Mouse (Mus musculus) frontal cortex, adult 2 months (tissue): ENCODE results near the gene Elavl3. TPM values are rescaled to one million over a fixed set of nuclear protein-coding genes. Genes with fewer than 3 reads are reported as not detected.
"Not testable (repeated sequence)": the region's sequence is repeated elsewhere in the genome, so short reads cannot be mapped to it uniquely, and the experiment has no call there.

Experiments
- DNase-seq, 2 experiments: peaks; one replicate each; pipeline ENCODE4 v3.0.0; 2022; ENCODE audit warnings: low spot score in 1 of 2; ENCODE audit errors: extremely low spot score in 1 of 2
- polyA plus RNA-seq: library from polyadenylated mRNA; depleted of rRNA; stranded (reverse); fragments of >200 nt; gene quantifications from 2 replicates; pipeline ENCODE4 v1.2.3, GENCODE M21; 2012; rRNA removed

Gene Elavl3
- 143 and 155 TPM in 2 replicates for polyA plus RNA-seq

DNA sequence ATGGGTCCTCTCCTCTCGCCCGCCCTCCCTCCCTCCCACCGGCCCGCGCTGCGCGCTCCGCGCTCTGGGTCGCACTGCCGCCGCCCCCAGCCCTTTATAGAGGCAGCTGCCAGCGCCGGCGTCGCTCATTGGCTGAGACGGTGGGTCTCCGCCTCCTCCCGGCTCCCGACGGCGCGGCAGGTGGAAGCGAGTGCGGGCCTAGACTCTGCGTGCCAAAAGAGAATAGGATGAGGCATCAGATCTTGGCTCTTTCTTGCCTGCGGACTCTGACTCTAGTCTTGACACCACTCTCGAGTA is at the start of gene Elavl3:
Elavl3 (minus strand) TSS at position 66 of the 297 bp plus-strand sequence.
- DNase-seq: peak in 1 of 2 experiments; percentile 88

DNA sequence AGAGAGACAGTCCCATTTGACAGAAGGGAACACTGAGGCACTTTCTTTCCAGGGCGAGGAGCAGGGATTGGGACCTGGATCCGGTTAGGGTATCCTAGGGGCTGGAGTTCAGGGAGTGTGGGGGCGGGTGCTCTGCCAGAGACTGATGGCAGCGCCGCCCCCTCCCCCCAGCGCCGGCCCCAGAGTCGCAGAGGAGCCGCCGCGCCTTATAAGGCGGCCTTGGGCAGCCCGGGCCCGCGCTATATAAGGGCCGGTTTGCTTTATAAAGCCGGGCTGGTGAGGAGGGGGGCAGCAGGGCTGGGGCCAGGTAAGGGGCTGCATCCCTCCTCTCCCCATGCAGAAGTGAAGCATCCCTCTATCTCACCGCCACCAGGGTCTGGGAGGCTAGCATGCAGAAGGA is 48.1 kb upstream of the Elavl3 start:
- no peak for DNase-seq

DNA sequence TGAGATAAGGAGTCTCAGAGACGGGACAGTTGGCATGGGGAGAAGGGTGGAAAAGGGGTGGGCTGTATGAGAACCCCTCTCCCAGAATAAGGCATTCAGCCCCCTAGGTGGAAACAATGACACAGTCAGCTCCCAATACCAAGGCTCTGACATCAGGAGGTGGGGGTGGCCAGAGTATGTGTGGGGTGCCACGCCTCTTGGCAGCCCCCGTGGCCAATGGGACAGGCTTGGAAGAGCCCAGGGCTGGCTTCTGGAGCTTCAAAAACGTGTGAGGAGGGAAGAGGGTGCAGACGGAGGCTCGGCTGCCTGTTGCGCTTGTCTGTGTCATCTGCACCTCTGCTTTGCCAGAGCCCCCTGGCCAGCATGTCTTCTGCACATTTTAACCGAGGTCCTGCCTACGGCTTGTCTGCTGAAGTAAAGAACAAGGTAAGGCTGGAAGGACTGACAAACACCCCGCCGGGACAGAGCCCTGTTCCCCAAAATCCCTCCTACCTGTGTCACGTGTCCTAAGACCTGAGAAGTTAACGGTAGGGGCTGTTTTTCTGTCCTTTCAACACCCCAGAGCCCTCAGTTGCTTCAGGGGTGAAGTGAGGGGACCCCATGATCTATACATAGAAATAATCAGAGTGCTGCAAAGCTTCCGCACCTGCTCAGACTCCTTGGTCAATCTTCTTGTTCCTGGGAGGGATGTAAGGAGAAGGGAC is 47.3 kb upstream of the Elavl3 start, which contains the start of gene Cnn1:
Cnn1 (plus strand) TSS at position 224 of the 704 bp plus-strand sequence.
- DNase-seq: no peak

DNA sequence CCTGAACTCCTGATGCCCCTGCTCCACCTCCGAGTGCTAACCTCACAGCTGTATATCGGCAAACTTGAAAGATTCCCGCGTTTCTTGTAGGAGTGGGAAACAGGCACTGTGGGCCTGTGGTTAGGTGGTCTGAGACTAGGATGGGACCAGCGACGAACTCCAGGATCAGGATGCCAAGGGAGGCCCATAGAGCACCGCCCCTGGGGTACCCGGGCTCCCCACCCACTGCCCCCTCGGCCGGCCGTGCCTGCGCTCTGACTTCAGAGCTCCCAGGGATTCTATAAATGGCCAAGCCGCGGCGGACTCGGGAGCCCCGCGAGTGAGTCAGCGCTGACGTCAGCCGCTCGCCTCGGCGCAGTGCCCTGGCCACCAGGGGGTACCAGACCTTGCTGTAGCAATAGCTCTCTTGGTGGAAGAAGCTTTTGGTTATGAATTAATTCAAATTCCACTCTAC is 44.1 kb upstream of the Elavl3 start:
- DNase-seq: peak; percentile 40 to 82

DNA sequence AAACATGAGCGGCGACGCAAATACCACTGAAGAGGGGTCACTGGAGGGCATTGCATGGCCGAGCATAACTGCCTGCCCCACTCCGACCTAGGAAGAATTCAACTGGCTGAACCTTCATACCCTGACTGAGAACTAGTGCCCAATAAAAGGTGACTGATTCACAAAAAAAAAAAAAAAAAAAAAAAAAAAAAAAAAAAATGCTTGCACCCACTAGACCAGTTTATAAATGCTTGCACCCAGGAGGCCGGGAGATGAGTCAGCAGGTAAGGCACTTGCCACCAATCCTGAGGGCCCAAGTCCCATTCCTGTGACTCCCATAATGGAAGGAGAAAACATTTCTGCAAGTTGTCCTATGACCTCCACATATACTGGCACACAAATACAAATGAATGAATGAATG is 40.9 kb upstream of the Elavl3 start:
- DNase-seq: no peak

DNA sequence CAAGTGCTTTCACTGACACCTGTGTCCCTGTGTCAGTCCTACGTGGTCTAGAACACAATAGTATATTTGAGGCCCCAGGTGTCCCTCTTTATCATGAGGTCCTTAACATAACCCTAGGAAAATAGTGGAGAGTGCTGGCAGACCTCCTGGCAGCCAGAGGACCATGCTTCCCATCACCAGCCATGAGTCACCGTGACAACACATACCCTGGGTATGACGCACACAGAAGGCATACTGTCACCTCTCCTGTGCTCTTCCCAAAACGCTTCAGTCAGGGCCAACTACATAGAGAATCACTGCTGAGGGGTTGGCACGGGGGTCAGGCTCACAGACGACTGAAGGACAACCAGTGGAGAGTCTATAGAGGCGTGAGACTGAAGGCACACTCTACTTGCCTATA is 38.2 kb upstream of the Elavl3 start:
- DNase-seq: no peak

DNA sequence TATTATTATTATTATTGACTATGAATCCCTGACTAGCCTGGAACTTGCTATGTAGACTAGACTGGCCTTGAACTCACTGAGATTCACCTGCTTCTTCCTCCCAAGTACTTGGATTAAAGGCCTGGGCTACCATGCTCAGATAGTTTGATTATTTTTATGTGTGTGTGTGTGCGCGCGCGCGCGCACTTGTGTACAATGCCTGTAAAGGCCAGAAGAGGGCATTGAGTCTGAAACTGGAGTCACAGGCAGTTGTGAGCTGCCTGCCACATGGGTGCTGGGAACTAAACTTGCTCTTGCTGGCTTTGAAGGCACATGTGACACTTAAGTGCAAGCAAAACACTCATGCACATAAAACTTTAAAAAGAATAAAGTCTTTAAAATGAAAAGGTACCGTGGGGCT is 37.5 kb upstream of the Elavl3 start:
- DNase-seq: no peak

DNA sequence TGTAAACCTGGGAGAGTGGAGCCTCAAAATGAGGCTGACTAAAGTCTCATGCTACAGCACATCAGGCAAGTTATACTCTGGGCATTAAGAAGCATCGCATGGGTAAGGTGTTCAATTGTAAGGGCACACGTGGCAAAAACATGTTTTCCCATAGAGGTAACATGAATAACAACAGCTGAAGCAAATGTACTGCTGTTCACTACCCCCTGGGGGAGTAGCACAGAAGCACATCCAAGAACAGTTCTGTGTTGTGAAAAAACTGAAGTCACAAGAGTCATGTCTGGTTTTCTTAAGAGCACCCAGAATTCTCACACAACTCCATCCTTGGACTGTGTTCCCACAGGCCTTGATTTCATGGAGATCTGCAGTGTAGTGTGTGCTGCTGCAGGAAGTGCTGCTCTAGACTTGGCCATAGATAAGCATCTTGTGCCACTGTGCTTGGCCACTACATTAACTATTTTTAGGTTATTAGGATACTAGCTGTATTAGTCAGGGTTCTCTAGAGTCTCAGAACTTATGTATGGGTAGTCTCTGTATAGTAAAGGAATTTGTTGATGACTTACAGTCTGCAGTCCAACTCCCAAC is 35.3 kb upstream of the Elavl3 start:
- DNase-seq: no peak

DNA sequence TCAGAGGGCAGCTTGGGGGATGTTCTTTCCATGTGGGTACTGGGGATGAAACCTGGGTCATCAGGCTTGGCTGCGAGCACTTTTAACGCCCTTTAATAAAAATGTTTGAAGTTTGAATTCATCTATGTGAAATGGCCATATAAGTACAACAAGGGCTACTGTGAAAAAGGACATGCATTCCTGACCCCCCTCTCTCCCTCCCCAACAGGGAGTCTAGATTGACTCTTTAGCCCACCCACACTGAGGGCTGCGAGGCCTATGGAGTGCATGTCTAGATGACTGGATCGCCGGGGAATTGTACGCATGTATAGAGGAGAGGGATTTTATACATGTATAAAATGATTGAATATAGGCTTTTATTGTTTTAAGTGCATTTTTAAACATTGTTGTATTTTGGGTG is 34.2 kb upstream of the Elavl3 start:
- no peak for DNase-seq

DNA sequence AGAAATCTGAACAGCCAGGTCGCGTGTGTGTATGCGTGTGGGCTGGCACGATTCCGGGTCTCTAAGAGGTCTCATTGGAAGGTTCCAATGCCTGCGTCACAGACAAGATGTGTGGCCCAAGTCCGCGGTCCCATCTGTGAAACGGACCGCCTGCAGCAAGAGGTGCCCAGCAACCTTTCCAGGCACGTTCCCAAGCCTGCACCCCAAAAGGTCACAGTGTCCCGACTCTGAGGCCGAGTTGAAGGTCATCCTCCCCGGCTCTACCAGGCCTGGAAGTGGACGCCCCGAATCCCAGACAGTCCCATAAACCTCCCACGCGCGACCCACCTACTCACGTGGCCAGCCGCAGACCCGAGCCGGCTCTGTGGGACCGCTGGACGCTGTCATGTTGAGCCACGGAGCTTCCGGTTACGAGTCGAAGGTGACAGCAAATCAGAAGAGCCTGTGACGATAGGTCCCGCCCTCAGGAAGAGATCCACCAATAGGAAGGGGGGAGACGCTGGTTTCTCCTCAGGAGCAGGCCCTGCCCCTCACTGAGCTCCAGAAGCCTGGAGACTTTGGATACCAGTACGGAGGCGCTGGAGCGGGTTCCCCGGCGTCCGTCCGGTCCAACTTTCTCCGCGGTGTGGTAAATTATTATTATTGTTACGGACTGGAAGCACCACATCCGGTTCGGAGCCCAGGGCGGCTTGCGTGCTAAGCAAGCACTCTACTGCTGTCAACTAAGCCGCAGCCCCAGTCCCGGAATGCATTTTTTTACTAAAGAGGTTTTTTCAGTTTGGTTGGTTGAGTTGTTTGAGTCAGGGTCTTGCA is 33.4 kb upstream of the Elavl3 start, which contains the start of gene Ecsit:
Ecsit (minus strand) TSS at position 417 of the 813 bp plus-strand sequence.
- DNase-seq: peak; percentile 96 to 98

DNA sequence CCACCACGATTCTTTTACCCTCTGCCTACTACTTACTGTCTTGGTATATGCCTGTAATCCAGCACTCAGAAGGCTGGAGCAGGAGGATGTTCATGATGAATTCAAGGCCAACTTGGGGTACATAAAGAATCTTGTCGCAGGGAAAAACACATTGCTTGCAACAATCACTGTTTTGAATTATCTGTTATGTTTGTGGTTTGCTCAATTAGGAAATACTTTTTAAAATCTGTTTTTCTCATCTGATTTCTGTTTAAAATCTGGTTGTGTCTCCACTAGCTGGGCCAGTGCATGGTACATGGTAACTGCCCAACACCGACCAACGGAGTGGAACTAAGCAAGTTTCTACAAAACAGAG is 32.8 kb upstream of the Elavl3 start:
- no peak for DNase-seq

DNA sequence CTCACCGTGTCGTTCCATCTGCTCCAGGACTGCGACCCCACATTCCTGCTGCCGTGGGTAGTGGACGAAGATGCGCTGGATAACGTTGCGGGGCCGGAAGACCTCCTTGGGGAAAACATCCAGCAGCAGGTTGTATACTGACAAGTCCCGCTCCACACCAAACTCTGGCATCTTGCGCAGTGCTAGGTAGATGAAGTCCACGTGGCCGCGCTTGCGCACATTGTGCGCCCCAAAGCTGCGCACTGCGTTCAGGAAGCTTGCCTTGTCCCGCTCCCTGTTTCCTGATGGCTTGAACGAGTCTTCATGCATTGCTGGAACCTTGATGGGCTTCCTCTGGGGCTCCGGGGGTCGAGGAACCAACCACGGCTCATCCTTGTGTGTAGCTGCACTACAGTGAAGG is 24.4 kb upstream of the Elavl3 start:
- no peak for DNase-seq

DNA sequence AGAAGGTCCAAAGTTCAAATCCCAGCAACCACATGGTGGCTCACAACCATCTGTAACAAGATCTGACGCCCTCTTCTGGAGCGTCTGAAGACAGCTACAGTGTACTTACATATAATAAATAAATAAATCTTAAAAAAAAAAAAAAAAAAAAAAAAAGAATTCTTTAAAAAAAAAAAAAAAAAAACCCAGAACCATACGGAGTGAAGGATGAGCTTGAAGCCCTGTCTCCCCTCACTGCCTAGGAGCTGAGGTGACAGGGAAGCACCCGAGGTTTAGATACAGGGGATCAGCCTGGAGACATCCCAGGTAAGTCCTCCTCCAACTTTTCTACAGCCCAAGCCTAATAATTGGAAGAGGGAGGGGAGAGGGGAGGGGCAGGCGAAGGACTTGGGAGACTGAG is 24.0 kb upstream of the Elavl3 start:
- DNase-seq: not testable (repeated sequence)

DNA sequence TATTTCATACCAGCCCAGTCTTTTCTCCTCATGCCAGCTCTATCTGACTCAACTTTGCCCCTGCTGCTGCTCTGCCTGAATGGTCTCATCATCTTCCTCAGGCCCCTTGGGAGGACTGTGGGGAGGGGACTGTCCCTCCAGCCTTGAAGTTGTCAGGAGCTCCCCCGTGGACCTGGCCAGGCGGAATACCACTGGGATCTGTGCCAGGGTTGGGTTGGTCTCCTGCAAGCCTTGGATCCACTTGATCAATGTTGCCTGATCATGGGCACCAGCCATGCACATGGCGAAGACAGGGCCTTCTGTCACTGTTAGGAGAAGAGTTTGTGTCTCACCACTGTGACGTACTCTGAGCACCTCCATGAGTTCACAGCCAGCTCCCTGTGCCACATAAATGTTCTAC is 20.5 kb upstream of the Elavl3 start:
- no peak for DNase-seq

DNA sequence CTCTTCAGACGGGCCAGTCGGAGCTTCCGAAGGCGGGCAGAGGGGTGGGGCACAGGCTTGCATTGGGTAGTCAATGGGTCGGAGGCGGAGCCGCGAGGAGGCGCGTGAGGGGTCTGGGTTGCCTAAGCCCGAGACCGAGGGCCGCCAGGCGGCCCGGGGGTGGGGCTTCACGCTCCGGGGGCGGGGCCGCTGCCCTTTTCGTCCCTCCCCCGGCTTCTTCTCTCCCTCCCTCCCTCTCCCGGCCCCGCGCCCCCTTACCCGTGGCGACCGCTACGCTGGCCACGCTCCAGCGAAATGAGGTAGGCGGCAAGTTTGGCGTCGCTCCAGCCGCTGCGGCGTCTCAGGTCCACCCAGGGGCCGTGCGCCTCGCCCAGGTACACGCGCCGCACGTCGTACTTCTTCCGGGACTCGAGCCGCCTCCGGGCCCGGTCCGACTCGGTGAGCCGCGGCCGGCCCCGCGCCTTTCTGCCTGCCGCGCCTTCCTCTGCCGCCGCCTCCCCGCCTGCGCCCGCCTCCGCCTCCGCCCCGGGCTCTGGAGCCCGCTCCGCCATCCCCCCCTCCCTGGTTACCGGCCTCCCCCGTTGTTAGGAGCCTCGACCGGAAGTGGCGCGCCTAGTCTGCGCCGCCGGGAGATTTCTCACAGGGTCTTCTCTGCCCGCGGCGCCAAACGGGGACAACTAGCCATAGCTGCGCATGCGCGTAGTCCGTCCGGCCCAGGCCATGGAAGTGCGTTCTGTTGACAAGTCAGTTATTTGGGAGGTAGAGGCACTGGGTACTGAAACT is 19.2 kb upstream of the Elavl3 start, which contains the start of the genes Gm49318 and Zfp653:
Gm49318 (minus strand) TSS at position 469 of the 783 bp plus-strand sequence.
Zfp653 (minus strand) TSS at position 586 of the 783 bp plus-strand sequence.
- DNase-seq: peak; percentile 92 to 97

DNA sequence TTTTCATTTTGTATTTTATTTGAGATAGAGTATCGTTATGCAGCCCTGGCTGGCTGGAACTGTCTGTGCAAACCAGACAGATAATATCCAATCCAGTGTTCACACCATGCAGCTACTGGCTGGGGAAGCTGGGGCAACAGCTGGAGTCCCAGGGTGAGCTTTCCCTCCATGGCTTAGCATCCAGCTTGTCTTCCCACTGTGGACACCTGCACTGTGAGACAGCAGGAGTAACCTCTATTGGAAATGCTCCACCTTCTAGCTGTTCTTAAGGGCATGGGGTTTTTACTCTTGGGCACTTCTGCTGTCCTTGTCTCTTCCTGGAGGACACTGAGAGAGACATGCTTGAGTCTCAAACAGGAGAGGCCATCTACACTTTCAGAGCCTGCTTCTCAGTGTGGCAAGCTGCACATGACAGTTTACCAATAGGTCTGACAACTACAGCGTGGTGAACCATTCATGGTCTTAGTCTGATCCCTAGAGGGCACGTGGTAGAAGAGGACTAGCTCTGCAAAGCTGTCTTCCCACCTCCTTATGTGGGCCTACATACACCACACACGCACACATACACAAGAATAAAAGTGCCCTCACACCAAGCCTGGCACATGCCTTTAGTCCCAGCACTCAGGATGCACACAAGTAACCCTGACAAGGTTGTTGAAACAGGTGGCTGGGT is 18.2 kb upstream of the Elavl3 start:
- DNase-seq: no peak

DNA sequence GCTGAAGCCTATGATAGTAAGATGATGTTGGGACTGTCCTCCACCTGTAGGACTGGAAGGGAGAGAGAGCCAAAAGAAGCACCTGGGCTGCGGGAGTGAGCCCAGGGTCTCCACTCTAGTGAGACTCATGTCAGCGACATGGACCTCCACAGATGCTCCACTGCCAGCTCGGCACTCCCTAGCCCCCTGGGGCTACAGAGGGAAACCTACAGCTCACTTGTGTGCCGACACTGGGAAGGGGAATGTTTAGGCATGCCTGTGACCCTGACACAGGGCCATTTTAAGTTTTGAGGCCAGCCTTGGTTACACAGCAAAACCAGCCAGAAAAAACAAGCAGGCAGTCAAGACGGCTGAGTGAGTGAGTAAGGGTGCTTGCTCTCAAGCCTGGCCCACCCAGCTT is 15.4 kb upstream of the Elavl3 start:
- no peak for DNase-seq

DNA sequence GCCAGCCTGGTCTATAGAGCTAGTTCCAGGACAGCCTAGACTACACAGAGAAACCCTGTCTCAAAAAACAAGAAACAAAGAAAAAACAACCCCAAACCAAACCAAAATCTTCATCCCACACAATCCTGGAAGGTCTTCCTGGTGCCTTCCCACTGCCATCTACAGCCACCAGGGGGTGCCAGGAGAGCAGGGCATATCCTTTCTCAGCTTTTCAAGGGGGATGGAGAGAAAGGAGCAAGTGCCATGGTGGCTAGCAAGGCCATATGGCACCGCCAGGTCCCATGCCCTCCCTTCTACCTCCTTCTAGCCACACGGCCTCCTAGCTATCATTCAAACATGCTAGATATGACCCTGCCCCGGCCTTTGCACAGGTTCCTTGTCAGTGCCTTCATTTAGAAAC is 14.6 kb upstream of the Elavl3 start:
- DNase-seq: peak in 1 of 2 experiments; percentile 74

DNA sequence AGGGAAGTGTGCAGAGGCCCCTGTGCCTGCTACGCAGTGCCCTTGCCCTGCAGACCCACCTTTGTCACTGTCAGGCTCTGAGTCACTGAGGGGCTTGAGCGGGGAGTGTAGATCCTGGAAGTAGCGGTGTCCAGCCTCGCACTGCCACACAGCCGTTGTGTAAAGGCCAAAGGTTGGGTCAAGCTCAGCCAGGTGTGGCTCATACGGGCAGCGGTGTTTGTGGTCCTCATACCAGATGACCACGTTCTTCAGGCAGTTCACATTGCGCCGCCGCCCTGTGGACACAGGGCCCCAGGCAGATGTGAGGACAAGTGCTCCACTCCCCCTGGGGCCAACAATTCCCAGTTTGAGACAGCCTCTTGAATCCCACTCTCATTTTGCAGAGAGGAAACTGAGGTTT is 13.8 kb upstream of the Elavl3 start:
- DNase-seq: no peak

DNA sequence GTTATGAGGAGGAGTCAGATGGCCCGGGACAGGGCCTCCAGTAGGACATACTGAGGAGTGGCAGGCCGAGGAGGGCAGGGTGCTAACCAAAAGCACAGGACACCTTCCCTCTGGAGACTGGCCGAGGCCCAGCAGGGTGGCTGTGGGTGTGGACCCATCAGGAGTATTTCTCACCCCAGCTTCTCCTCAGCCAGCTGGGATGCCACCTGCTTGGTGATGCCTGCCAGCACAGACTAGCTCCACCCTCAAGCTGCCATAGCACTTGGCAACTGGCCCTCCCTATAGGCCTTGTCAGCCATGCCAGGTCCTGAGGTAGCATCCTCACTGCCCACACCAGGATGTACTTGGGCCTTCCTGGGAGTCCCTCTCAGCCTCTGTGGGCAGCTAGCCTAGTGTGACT is 12.5 kb upstream of the Elavl3 start:
- peak in 1 of 2 experiments; percentile 54 for DNase-seq
